Mouse (Mus musculus) kidney, adult 2 months (tissue): Measurements from ENCODE around the gene Bsn.

Source experiments
- CTCF ChIP-seq: fragments of 200-500 bp; conservative IDR thresholded peaks from 2 replicates; pipeline ENCODE4 v1.5.1; 2011; ENCODE audit warnings: low read depth, mild to moderate bottlenecking, control low read depth, low read length, moderate library complexity, mixed read lengths; ENCODE audit not compliant: insufficient read depth, insufficient read length
- POLR2A ChIP-seq: fragments of 200-500 bp; IDR thresholded peaks from one replicate; pipeline ENCODE4 v1.6.1; 2011; ENCODE audit warnings: low read depth, low read length, control low read depth

DNA sequence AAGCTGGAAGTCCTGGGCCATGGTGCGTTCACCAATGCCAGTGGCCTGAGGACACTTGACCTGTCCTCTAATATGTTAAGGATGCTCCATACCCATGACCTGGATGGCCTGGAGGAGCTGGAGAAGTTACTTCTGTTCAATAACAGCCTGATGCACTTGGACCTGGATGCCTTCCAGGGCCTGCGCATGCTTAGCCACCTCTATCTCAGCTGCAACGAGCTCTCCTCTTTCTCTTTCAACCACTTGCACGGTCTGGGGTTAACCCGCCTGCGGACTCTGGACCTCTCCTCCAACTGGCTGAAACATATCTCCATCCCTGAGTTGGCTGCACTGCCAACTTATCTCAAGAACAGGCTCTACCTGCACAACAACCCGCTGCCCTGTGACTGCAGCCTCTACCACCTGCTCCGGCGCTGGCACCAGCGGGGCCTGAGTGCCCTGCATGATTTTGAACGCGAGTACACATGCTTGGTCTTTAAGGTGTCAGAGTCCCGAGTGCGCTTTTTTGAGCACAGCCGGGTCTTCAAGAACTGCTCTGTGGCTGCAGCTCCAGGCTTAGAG is 136.4 kb downstream of the Bsn start:
- TF ChIP-seq CTCF (no peak), POLR2A (no peak)
